Mouse (Mus musculus): ENCODE data around the gene 1700015G11Rik.
A peak's percentile ranks its signal among the peaks of the same experiment; 100 is the strongest.

1700015G11Rik gene

DNA sequence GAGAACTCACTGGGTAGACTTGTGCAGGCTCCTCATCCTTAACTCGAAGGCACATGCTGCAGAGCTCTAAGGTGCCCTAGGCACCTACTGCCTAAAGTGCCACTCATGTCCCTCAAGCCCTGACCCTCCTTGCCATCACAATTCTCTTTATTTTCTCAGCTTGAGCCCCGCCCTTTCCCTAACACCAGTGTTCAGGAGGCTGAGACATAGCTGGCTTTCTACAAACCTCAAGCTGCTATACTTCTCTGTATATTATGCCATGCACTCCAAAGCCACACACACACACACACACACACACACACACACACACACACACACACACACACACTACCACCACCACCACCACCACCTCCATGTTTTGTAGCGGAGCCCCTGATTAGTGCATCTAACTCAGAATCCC is at the start of gene 1700015G11Rik:
1700015G11Rik (minus strand) TSS at position 101 of the 400 bp plus-strand sequence.
- DNase-seq = no peak

DNA sequence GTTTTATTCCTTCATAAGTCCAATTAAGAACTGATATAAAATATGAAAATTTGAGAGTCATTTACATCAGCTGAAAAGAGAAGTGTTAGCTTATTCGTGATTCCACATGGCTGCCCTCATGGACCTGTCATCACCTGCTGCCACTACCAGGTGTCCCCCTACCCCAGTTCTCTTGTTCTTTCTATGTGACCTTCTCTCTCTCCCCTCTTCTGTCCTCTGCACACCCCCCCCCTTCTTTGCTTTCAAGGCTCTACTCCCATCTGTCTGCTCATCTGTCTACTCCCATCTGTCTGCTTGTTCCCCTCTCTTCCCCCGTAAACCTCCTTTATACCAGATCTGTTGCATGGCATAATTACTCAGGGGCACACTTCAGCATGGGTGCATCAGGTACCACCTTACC is 41.4 kb upstream of the 1700015G11Rik start:
- no peak for DNase-seq

DNA sequence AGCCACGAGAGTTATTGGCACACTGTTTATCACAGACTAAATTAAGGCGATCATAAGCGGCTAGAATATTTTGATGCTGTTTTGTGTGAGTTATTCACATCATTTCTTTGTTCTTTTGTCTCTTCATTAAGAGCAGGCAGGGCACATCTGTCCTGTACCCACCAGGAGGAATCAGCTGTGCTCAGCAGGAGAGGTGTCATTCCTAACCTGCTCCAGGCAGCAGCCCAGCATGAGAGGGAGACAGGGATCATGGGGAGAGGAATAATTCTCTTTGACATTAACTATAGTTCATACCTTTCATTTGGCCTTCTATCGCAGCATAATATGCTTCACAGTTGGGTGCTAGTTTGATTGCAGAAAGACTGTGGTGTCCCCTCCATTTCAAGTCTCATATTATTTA is 40.7 kb upstream of the 1700015G11Rik start:
- no peak for DNase-seq

DNA sequence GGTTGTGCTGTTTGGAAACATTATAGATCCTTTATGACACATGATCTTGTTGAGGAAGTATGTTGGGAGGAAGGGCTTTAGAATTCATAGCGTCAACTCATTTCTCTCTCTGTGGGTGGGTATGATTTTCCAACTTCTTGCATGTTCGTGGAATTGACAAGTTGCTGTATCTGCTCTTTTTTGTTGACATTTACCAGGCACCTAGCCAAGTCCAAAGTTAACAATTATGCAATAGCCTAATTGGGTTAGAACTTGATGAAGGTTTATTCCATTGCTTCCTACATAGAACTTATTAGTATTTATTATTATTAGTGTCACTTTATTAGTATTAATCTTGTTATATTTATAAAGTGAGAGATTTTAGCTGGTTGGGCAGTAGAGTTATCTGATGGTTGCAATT is 40.3 kb upstream of the 1700015G11Rik start:
- DNase-seq = no peak

- DNase-seq = peak; percentile 7
Observed at GRCm38 (mm10) chr7:52037600-52038582, 22.4 kb upstream of the 1700015G11Rik start.

DNA sequence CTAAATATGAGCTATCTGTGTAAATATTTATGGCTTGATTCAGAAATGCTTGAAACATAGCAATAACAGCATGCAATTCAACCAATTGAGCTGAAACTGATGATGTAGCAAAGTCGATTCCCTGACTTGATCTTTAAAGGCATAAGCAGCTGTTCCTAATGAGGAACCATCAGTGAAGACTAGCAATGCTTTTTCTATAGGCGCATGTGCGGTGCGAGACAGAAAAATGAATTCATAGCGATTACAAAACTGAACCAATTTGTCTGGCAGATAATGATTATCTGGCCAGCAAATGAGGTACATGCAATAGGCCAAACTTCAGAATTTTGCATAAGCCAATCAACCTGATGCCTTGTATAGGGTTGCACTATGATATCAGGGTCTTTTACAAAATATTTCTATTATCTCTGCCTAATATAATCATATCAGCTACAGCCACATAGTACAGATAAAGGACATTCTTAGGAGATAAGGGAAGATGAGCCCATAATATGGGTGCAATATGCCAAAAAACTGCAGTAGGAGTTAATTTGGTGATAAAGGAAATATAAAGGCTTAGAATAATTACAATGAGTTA is 8.6 kb upstream of the 1700015G11Rik start:
- DNase-seq = no peak

- no peak for DNase-seq
Observed at GRCm38 (mm10) chr7:52022039-52022438, 6.5 kb upstream of the 1700015G11Rik start.

DNA sequence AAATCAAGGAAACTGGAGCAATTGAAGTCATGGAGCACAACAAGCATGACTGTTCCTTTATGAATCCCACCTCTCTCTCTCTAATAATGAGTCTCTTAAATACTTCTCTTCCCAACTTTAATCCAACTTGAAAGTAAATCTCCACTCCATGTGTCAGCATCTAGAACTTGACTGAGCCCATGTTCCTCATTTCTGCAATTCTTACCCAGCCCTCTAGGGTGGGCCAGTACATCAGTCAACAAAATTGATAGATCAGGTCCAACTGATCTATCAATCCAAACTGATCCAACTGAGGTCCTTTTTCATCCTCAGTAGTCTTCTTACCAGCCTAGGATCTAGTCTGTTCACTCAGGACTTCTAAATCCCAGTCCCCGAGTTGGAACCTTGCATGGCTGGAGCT is 348 bp downstream of the 1700015G11Rik start:
- DNase-seq = no peak

- no peak for DNase-seq
Observed at GRCm38 (mm10) chr7:52013457-52013856, 2.1 kb downstream of the 1700015G11Rik start.

DNA sequence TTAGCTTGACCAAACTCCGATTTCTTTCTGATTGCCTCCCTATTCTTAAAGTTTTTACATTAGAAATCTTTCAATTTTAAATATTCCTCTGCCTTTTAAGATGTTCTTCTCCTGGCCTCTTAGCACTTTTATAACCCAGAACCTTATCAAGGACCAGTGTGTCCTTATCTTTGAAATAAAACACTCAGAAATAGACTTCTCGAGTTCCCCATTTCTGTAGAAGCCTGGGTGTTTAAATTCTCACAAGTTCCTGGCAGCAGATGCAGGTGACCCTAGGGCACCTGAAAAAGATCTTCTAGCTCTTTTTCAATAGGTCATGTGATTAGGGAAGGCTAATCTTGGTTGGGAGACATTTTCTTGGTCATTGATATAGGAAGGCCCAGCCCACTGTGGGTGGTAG is 8.4 kb downstream of the 1700015G11Rik start:
- no peak for DNase-seq

- DNase-seq = no peak
Observed at GRCm38 (mm10) chr7:52006296-52006630, 9.3 kb downstream of the 1700015G11Rik start.

GRCm38 (mm10) chr7:52005511-52006295 is 9.8 kb downstream of the 1700015G11Rik start, which contains the start of gene Svip:
Gene Svip (minus strand): TSS chr7:52006018.
- DNase-seq = peak; percentile 80

GRCm38 (mm10) chr7:51991020-51991419 is 24.5 kb downstream of the 1700015G11Rik start:
- no peak for DNase-seq

GRCm38 (mm10) chr7:51986909-51987308 is 28.6 kb downstream of the 1700015G11Rik start:
- DNase-seq = no peak

GRCm38 (mm10) chr7:51985763-51986162 is 29.8 kb downstream of the 1700015G11Rik start:
- DNase-seq = no peak

GRCm38 (mm10) chr7:51982303-51982702 is 33.2 kb downstream of the 1700015G11Rik start:
- DNase-seq = no peak

DNA sequence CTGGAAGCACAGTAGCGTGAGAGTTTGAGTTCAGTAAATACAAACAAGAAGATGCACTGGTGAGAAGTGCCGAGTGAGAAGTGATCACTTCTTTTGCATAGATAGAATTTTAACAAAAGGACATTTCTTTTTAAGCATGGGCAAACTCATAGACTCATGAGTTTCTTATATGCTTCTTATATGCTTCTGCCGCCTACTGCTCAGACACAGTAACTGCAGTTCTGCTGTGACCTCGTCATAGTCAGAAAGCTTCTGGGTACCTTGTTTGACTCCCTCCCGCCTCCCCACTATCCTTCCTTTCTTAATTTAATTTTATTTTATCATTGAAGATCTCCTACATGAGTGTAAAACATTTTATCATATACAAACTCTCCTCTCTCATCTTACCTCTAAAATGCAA is 36.3 kb downstream of the 1700015G11Rik start:
- DNase-seq = peak; percentile 29

- DNase-seq = no peak
Observed at GRCm38 (mm10) chr7:51975181-51975580, 40.3 kb downstream of the 1700015G11Rik start.

- DNase-seq = no peak
Observed at GRCm38 (mm10) chr7:51973526-51973925, 42.0 kb downstream of the 1700015G11Rik start.

- DNase-seq = no peak
Observed at GRCm38 (mm10) chr7:51973091-51973490, 42.4 kb downstream of the 1700015G11Rik start.

- DNase-seq = peak; percentile 37
Observed at GRCm38 (mm10) chr7:51972252-51972855, 43.2 kb downstream of the 1700015G11Rik start.

DNA sequence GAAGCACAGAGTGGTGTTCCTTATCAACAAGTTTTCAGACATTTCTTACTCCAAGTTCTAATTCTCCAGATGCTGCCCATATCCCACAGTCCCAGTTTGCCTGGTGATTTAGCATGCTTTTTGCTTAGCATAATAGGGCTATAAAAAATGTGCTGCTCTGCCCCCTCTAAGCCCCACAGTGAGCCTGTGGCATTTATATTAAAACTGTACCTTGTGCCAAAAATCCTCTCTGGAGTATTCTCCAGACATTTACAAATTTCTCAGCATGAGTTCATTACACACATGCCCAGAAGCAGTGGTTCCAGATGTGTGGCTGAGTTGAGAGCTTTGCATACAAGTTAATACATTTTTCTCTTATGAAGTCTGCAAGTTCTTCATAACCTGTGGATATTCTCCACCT is 46.1 kb downstream of the 1700015G11Rik start:
- no peak for DNase-seq

DNA sequence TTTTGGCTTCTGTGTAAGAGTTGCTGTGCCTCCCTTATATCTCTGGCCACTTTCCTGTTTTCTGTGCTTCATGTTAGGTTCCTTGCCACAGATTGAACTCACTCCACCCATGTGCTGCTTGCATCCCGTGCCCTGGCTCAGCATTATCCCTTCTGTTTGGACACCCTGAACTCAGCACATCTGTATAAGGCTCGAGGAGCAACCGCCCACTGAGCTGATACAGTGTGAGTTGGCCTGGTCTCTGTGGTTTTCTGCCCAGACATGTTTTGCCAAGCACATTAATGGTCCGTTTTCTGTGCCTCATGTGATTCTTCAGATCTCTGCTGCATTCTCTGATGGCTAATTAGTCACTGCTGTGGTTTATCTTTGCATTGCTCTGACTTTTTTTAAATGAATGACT is 47.9 kb downstream of the 1700015G11Rik start:
- no peak for DNase-seq
